Mouse (Mus musculus) regulatory T cell (primary cell): Measurements from ENCODE around the gene Camsap3.

ENCODE experiments used
- in situ Hi-C: fragments of 300-600 bp; cut with MboI, MseI; formaldehyde crosslinking; loops from one replicate; pipeline ENCODE4 v1.15.1; 2025; ENCODE audit warnings: high pct_unique_total_duplicates

Gene Camsap3

DNA sequence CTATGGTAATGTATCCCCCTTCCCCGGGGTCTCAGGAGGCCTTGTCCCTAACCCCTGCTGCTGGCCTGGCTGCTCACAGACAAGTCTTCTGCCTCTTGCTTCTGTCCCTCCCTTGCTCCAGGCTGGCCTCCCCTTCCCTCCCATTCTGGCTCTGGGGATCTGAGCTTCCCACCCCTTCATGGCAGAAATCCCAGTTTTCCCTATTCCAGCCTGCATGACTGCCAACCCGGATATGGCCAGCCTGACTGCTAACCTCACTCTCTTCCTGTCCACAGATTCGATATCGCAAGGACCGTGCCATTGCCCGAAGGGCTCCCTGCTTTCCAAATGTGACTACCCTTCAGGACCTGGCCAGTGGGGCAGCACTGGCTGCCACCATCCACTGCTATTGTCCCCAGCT, 13.3 kb downstream of the Camsap3 start:
- in situ Hi-C loops = no loop called here

DNA sequence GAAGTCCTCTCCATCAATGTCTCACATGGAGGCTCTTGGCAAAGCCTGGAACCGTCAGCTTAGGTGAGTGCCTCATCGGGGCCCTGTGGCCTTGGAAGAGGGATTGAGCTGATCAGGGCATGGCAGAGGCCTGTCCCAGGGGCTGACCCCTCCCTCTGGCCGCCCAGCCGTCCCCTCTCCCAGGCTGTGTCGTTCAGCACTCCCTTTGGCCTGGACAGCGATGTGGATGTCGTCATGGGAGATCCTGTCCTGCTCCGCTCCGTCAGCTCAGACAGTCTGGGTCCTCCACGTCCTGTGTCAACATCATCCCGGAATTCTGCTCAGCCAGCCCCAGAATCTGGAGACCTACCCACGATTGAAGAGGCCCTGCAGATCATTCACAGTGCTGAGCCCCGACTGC, 16.3 kb downstream of the Camsap3 start:
- in situ Hi-C loops = no loop called here

DNA sequence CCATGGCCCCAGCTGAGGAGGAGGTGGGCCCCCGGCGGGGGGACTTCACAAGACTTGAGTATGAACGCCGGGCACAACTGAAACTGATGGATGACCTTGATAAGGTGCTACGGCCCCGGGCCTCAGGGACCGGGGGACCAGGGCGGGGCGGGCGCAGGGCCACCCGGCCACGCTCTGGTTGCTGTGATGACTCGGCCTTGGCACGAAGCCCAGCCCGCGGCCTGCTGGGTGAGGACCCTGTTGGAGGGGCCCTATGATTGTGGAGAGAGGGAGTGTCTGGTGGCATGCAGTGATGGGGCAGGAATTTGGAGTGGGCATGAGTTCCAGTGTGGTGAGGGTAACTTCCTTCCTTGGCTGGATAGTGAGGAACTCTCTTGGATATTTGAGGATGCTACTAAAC, 19.5 kb downstream of the Camsap3 start:
- in situ Hi-C loops = no loop called here

DNA sequence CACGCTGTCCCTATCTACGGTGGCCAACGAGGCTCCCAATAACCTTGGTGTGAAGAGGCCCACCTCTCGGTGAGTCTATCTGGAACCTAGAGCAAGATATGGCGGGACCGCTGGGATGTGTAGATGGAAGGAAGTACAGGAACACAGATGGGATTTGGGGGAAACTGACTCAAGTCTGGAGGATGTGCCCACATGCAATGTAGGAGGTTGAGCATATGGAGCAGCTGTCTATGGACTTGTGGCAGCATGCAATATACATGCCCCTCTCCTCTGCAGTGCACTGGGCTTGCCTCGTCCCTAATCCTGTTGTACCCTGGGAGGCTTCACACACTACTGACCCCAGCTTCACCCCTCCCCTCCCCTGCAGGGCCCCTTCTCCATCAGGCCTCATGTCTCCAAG, 20.7 kb downstream of the Camsap3 start:
- in situ Hi-C loops = no loop called here

- in situ Hi-C loops = no loop called here
Observed at GRCm38 (mm10) chr8:3609046-3609815, 22.1 kb downstream of the Camsap3 start.

GRCm38 (mm10) chr8:3609816-3610150, 22.7 kb downstream of the Camsap3 start:
- in situ Hi-C loops = no loop called here

GRCm38 (mm10) chr8:3621199-3621970, 34.3 kb downstream of the Camsap3 start, which contains the start of the genes Xab2 and Pet100:
Gene Xab2 (minus strand): TSS chr8:3621316.
Gene Pet100 (plus strand): TSS chr8:3621548.
- in situ Hi-C loops = loop anchor here (5.0 kb wide), 1 partner anchor 51 kb away; the partner anchor contains the start of gene Fcor

DNA sequence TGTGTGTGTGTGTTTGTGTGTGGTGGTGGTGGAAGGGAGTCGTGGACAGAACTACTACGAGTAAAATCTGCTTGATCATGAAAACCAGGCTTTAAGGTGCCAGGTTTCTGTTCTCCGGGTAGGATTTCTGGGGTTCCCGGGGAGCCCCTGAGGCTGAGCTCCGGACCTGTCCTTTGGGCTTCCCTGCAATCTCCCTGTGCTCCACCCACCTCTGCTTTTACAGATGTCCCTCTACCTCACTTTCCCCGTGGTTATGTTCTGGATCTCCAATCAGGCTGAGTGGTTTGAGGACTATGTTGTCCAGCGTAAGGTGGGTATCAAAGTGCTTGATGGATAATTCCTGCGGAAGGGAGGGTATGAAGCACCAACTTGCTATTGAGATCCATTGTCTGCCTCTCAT, 35.0 kb downstream of the Camsap3 start:
- in situ Hi-C loops = loop anchor here (5.0 kb wide), 1 partner anchor 50 kb away; the partner anchor contains the start of gene Fcor

- in situ Hi-C loops = no loop called here
Observed at GRCm38 (mm10) chr8:3625445-3625844, 38.4 kb downstream of the Camsap3 start, which contains the start of gene Pcp2. Gene Pcp2 (minus strand): TSS chr8:3625545.

GRCm38 (mm10) chr8:3626971-3627370, 39.9 kb downstream of the Camsap3 start:
- in situ Hi-C loops = no loop called here

GRCm38 (mm10) chr8:3628014-3628413, 40.9 kb downstream of the Camsap3 start:
- in situ Hi-C loops = no loop called here

- in situ Hi-C loops = loop anchor here (5.0 kb wide), 1 partner anchor 1046 kb away; no protein-coding TSS in a partner anchor
Observed at GRCm38 (mm10) chr8:3630647-3631477, 43.8 kb downstream of the Camsap3 start, which contains the start of gene Stxbp2. Gene Stxbp2 (plus strand): TSS chr8:3630955.

GRCm38 (mm10) chr8:3631478-3631875, 44.4 kb downstream of the Camsap3 start:
- in situ Hi-C loops = loop anchor here (5.0 kb wide), 1 partner anchor 1046 kb away; no protein-coding TSS in a partner anchor

GRCm38 (mm10) chr8:3645804-3646203, 58.7 kb downstream of the Camsap3 start:
- in situ Hi-C loops = no loop called here

DNA sequence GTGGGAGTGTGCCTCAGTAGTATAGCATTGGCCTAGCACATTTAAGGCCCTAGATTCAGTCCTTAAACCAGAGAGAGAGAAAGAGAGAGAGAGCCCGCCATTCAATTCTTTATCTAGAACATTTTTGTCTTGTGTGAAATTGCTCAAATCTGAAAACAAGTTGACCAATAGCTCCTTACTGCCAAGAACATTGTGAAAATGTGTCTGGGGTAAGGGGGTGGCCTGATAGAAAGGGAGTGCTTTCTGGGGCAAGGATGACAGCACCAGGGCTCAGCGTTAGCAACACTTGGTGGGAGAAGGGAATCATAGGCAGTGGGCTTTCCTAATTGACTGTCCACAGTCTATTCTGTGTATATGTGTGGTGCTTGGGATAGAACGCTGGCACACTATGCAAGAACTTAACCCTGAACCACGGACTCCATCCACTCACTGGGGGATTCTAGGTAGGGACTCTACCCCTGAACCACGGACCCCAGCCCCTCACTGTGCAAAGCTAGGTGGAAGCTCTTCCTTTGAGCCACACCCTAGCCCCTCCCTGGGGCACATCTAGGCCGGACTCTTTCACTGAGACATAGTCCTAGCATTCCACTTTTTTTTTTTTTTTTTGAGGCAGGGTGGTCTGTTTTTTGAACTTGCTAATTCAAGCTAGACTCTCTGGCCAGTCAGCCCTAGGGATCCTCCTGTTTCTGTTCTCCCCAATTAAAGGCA, 59.9 kb downstream of the Camsap3 start:
- in situ Hi-C loops = no loop called here

- in situ Hi-C loops = no loop called here
Observed at GRCm38 (mm10) chr8:3647561-3647960, 60.5 kb downstream of the Camsap3 start.

GRCm38 (mm10) chr8:3648268-3648667, 61.2 kb downstream of the Camsap3 start:
- in situ Hi-C loops = no loop called here

- in situ Hi-C loops = no loop called here
Observed at GRCm38 (mm10) chr8:3648990-3649389, 61.9 kb downstream of the Camsap3 start.

DNA sequence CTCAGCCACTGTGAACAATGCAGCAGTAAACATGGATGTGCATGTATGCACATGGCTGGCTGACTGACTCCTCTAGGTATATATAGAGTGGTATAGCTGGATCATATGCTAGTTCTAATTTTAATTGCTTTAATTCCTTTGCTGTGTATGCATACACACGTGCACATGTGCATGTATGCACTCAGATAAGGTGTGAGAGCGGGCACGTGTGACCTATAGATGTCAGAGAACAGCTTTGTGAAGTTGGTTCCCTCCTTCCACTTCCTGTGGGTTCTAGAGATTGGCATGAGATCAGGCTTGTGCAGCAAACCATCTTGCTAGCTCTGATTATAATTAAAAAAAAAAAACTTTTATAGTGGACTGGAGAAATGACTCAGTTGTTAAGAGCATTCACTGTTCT, 65.8 kb downstream of the Camsap3 start:
- in situ Hi-C loops = no loop called here

DNA sequence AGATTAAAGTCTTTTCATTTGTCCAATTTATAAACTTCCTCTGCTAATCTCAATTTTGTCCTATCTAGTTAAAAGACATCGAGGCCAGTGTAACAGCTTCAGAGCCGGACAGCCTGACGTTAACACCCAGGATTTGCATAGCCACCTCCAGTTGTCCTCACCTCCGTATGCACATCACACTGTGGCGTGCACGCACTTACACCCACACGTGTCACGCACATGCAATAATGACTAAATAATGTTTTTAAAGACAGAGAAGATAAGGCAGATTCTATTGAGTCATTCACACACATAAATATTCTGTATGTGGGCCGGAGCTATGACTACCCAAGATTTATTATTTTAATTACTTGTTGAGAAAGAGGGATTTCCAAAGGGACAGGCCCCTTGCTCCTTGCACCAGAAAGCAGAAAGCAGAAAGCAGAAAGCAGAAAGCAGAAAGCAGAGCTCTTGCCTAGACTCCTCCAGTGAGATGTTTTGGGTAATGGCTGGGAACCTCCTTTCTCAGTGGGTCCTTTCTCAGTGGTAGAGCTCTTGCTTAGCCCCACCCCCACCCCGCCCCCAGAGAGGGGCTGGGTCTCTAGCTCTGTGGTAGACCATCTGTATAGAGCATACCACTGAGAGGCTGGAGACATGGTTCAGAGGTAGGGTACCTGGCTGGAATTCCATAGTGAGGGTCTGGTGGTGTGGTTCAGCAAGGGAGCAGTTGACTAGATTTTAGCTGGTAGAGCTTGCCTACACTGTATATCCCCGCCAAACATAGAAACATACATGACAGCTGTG, 67.8 kb downstream of the Camsap3 start:
- in situ Hi-C loops = no loop called here
